Mouse (Mus musculus): ENCODE measurements around the gene Sall1.

The Sall1 gene

DNA sequence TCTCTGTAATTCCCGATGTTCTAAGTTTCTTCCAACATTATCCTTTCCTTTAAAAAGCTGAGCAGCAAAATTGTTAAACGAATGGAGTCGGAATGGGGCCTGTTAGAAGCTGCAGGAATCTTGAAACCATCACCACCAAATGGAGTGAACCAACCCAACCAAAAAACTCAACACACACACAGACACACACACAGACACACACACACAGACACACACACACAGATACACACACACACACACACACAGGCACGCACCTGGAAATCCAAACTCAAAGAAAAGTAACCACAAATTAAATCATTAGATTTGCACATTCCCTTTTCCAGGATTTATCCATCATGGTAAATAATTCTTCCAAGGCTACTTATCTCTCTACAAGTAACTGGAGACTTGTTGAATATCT, 5.0 kb downstream of the Sall1 start:
- no peak for DNase-seq (ENCODE audit: low read depth, low spot score)

- DNase-seq (ENCODE audit: low read depth, low spot score), result no peak
These were observed 6.3 kb downstream of the Sall1 start for GRCm38 (mm10) chr8:89037536-89038236.

DNA sequence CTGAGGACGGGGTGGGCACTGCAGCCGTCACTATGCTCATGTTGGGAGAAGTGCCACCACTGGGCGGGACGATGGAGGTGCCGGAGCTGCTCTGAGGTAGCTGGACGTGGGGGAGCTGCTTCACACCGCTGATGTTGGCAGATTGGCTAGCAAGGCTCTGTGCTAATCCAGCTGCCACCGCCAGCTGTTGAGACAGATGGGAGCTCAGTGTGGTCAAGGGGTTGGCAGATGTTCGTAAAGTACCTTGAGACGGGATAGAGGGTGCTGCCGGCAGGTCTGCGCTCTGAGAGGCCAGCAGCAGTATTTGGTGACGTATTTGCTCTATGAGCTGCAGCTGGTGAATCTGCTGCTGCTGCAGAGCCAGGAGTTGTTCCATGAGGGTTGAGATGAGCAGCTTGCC, 11.6 kb downstream of the Sall1 start:
- DNase-seq (ENCODE audit: low read depth, low spot score), result no peak

DNA sequence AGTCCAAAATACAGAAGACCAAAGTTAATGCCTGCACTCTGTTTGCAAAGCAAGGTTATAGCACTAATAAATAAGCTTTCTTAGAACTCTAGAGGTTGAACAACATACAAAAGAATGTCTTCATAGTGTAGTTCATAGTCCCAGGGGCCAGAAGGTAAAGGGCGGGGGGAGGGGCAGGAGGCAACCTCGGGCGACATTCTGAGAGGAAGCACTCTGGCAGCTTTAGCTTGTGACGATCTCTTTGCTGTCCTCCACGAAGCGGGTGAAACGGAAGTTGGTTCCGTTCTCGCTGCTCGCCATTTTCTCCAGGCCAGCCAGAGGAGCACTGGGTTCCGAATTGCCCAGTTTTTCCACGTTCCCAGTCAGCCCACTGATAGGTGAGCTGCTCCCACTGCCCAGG, 15.8 kb downstream of the Sall1 start:
- DNase-seq (ENCODE audit: low read depth, low spot score), result no peak

DNA sequence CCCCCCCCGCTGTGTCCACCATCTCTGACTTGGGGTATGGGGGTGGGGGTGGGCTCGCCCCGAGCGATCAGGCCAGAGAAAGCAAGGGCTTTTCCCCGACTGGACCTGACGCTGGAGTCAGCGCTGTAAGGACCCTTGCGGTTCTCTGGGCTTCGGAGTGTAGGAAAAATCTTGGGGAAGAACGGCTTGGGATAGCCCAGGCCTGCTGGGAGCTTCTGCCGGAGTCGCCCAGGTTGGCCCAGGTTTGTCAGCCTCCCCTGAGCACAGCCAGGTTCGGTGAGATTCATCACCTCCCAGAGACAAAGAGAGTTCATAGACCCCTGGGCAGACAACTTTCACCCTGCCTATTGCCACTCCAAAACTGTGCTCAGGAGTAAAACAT, 17.8 kb downstream of the Sall1 start:
- DNase-seq (ENCODE audit: low read depth, low spot score), result no peak

DNA sequence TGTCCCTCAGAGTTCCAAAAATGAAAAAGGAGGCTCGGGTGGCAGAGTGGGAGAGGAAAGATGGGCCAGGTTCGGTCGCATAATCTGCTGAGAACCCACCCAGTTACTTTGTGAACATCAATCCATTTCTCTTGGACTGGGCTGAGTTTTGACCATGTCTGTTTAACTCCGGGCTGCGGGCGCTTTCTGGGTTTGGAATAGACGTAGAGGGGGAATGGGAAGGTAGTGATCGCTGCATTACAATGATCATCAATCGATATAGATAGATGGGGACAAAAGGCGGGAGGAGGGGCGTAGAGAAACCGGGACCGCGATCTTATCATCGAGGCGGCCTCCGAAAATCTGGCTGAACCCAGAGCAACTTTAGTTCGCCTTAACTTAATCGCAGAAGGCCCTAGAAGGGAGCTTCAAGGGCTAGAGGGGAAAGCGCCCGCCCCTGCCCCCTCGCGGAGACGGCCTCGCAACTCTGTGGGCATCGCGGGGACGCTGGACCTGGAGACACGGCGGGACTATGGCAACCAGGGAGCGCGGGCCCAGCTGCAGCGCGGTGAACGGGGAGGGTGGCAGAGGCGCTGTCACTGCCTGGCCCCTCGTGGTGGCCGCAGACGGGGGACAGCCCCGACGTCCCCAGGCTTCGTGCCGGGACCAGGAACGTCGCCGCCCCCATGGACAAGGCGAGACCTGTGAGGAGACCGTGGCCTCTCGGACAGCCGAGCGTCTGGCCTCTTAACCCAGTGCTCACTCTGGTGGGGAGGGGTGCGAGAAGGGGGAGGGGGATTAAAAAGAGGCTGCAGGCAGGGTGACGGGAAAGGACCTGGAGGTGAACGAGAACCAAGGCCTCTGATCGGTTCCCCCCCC, 18.5 kb downstream of the Sall1 start:
- no peak for DNase-seq (ENCODE audit: low read depth, low spot score)

GRCm38 (mm10) chr8:89024796-89025195, 19.2 kb downstream of the Sall1 start:
- DNase-seq (ENCODE audit: low read depth, low spot score), result no peak

DNA sequence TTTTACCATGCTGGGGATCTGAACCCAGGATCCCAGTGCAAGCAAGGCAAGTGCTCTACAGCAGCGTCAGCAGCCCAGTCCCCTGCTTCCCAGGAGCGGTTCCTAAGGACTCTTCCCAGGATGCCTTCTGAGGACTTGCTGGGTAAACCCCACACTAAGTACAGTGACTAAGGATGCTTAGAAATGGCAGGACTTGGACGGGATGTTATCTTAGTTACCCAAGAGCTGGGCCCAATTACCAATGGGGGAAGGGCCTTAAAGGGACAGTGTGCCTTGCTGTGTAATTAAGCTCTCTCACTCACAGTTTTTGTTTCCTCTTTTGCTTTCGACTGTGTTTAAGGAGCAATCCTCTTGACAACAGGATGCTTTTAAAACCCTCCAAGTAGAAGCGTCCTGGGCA, 22.8 kb downstream of the Sall1 start:
- DNase-seq (ENCODE audit: low read depth, low spot score), result no peak

DNA sequence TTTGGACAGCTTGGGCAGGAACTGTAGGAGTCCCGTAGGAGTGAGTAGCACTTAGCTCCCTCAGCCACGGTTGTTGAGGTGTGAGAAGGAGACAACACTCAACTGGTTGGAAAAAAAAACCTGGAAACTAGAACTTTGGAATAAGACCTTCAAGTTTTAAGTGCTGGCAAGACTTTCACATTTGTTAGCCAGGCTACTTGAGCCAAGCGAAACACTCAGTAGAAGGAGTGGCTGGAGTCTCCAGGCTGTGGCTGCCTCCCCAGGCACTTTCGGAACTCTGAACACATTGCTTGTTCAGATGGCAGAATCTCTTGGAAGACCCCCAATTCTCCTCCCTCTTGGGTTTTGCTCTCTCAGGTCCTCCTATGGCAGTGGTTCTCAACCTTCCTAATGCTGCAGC, 26.1 kb downstream of the Sall1 start:
- DNase-seq (ENCODE audit: low read depth, low spot score), result no peak

DNA sequence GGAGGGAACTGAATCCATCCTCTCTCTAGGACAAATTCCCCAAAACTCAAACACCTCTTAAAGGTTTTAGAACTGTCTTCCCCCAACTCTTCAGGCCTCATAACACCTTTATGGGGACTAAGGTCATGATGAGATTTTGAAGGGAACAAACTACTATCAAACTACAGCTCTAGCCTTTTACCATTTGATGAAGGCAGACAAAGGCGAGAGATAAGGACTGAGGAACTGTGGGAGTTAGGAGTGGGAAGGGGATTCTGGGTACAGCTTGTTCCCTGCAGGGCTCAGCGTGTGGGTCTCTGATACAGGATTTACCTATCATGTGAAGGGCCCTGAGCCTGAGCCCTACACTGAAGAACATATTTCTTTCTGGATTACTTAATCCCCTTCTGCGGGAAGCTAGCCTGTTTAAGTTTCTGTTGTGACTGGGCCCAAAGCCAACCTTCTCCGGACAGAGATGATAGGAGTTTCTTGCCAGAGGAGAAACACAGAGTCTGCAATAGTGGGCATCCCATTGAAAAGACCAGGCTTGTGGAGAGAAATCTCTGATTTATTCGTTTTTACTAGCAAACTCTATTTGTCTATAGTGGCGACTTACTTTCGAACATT, 27.4 kb downstream of the Sall1 start:
- DNase-seq (ENCODE audit: low read depth, low spot score), result no peak

GRCm38 (mm10) chr8:89015539-89015938, 28.4 kb downstream of the Sall1 start:
- no peak for DNase-seq (ENCODE audit: low read depth, low spot score)

DNA sequence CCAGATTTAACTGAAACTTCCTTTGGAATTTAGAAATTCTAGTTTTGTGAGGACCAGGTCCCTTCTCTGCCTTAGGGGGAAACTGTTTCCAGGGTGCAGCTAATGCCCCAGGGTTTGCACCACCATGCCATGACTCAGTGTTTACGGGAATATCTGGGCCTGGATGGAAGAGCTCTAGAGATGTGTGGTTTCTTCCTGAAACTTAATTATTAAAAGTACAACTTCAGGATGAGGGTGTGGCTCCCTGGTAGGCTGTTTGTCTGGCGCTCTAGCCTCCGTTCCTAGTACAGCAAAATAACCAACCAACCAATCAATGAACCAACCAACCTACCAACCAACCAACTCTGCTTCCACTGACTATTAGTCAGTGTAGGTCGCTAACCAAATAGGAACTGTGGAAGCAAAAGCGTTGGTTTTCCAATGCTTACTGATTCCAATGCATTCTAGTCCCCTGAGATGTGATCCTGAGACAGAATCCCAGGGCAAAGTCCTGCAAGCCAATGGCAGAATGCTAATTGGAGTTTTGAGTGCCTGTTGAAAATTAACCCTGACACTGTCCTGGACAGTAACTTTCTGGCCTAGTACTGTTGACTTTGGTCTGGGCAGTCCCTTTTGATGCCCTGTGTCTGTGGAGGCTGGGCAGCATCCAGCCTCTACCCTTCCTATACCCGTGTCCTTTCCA, 31.0 kb downstream of the Sall1 start:
- no peak for DNase-seq (ENCODE audit: low read depth, low spot score)

GRCm38 (mm10) chr8:89012024-89012712, 31.8 kb downstream of the Sall1 start:
- DNase-seq (ENCODE audit: low read depth, low spot score), result no peak

DNA sequence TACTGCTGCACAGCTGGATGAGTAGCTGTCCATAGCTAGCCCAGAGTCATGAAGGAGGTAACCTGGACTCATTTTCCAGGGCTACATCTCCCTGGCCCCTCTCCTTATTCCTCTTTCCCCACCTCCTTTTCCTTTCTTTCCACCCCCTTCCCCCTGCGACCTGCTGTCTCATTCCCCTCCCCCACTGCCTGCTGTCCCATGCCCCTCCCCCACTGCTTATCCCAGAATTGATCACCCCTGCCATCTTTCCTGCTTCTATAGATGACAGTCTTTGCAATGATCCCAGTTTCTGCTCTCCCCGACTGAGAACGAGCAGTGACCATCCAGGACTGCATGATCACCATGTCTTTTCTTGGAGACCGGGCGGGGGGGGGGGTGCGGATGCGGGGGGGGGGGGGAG, 35.2 kb downstream of the Sall1 start:
- DNase-seq (ENCODE audit: low read depth, low spot score), result no peak

- DNase-seq (ENCODE audit: low read depth, low spot score), result no peak
These were observed 36.8 kb downstream of the Sall1 start for GRCm38 (mm10) chr8:89007114-89007513.

- DNase-seq (ENCODE audit: low read depth, low spot score), result no peak
These were observed 37.5 kb downstream of the Sall1 start for GRCm38 (mm10) chr8:89006426-89006825.

DNA sequence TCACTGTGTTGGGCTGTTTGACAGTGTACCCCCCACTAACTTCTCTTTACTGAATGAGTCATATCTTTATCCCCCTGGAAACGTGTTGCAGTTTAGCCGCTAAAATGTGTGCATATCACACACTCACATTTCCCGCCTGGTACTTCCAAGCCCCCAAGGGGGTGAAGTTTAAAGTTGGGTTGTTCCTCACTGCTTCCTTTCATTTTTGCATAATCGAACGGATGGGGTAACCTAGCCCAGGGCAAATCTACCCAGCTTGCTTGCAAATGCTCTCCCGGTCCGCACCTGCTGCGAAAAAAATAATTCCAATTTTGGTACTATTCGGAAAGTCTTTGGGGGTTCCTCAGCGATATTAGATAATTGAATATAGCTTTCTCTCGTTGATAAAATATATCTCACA, 38.2 kb downstream of the Sall1 start:
- DNase-seq (ENCODE audit: low read depth, low spot score), result no peak

DNA sequence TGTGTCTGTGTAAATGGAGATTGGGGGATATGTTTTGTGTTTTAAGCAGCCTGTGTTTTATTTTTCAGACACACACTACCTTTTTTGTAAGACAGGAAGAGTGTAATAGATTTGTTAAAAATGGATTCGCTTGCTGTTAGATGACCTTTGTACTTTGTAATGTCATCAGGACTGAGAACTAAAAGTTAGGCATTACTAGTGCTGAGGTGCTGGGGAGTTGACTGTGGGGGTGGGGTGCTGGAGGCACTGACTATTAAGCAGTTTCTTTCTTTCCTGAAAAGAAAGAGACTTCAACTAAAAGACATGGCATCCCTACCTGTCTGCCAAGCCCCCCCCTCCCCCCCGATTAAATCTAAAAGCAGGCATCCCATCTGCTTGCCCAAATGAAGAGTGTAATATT, 39.9 kb downstream of the Sall1 start:
- DNase-seq (ENCODE audit: low read depth, low spot score), result no peak

DNA sequence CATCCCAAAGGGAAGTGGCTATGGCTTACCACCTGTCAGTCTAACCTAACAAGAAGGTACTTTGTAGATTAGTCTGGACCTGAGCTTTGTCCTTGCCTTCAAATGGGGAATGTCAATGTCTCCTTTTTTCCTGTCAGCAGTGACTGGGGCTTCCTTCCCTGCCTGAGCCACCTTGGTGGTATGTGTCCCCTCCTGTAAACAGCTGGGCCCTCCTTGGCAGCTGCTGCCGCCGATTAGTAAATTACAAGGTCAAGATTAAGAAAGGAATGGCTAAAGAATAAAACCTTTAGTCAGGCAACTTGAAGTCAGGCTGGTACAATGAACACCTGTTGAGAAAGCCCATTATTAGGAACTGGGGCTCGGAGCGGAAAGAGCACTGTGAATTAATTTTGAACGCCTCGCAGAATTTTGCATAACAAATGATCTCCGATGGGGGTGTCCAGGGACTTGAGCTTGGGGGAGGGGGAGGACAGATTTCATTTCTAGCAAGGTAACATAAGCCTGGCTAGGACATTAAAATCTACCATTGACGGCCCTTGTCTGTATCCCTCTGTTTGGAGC, 40.5 kb downstream of the Sall1 start:
- no peak for DNase-seq (ENCODE audit: low read depth, low spot score)

GRCm38 (mm10) chr8:89002128-89002527, 41.8 kb downstream of the Sall1 start:
- no peak for DNase-seq (ENCODE audit: low read depth, low spot score)

- no peak for DNase-seq (ENCODE audit: low read depth, low spot score)
These were observed 46.7 kb downstream of the Sall1 start for GRCm38 (mm10) chr8:88997276-88997675.
